Mouse (Mus musculus) right cerebral cortex, postnatal 25 days (tissue): ENCODE results near the gene Lrrc3c.

Experiments used
- DNase-seq: peaks from one replicate; pipeline ENCODE4 v3.0.0; 2022

Gene Lrrc3c

GRCm38 (mm10) chr11:98597991-98598390 is at the start of gene Lrrc3c:
TSS of gene Lrrc3c (plus strand) at chr11:98598291.
- no peak for DNase-seq

- no peak for DNase-seq
Measured at GRCm38 (mm10) chr11:98549363-98549762, 48.7 kb upstream of the Lrrc3c start.

- no peak for DNase-seq
Measured at GRCm38 (mm10) chr11:98550311-98550974, 47.6 kb upstream of the Lrrc3c start.

GRCm38 (mm10) chr11:98550975-98551828 is 46.9 kb upstream of the Lrrc3c start, which contains the start of gene Zpbp2:
TSS of gene Zpbp2 (plus strand) at chr11:98551097.
- peak; percentile 94 for DNase-seq

GRCm38 (mm10) chr11:98553966-98554365 is 44.1 kb upstream of the Lrrc3c start:
- DNase-seq: no peak

- no peak for DNase-seq
Measured at GRCm38 (mm10) chr11:98555124-98555700, 42.9 kb upstream of the Lrrc3c start.

- no peak for DNase-seq
Measured at GRCm38 (mm10) chr11:98560942-98561341, 37.1 kb upstream of the Lrrc3c start.

GRCm38 (mm10) chr11:98563025-98563424 is 35.1 kb upstream of the Lrrc3c start:
- DNase-seq: no peak

- DNase-seq: no peak
Measured at GRCm38 (mm10) chr11:98563921-98564414, 34.1 kb upstream of the Lrrc3c start.

GRCm38 (mm10) chr11:98568326-98568725 is 29.8 kb upstream of the Lrrc3c start:
- no peak for DNase-seq

GRCm38 (mm10) chr11:98569461-98569860 is 28.6 kb upstream of the Lrrc3c start:
- no peak for DNase-seq

- DNase-seq: no peak
Measured at GRCm38 (mm10) chr11:98577776-98578175, 20.3 kb upstream of the Lrrc3c start.

GRCm38 (mm10) chr11:98580301-98581121 is 17.6 kb upstream of the Lrrc3c start:
- no peak for DNase-seq

- DNase-seq: no peak
Measured at GRCm38 (mm10) chr11:98581286-98582029, 16.6 kb upstream of the Lrrc3c start.

GRCm38 (mm10) chr11:98582030-98582388 is 16.1 kb upstream of the Lrrc3c start:
- DNase-seq: no peak

- no peak for DNase-seq
Measured at GRCm38 (mm10) chr11:98582551-98583264, 15.4 kb upstream of the Lrrc3c start.

GRCm38 (mm10) chr11:98583265-98583552 is 14.9 kb upstream of the Lrrc3c start:
- no peak for DNase-seq

GRCm38 (mm10) chr11:98583571-98583970 is 14.5 kb upstream of the Lrrc3c start:
- no peak for DNase-seq

GRCm38 (mm10) chr11:98584146-98584545 is 13.9 kb upstream of the Lrrc3c start:
- DNase-seq: no peak

- no peak for DNase-seq
Measured at GRCm38 (mm10) chr11:98584629-98585177, 13.4 kb upstream of the Lrrc3c start.
